Mouse (Mus musculus): ENCODE results near the gene Csmd2. TPM values are rescaled to one million over a fixed set of nuclear protein-coding genes. Genes with fewer than 3 reads are reported as not detected.

The Csmd2 gene
- polyA plus RNA-seq, 1 experiment from 2014 or later: not detected

DNA sequence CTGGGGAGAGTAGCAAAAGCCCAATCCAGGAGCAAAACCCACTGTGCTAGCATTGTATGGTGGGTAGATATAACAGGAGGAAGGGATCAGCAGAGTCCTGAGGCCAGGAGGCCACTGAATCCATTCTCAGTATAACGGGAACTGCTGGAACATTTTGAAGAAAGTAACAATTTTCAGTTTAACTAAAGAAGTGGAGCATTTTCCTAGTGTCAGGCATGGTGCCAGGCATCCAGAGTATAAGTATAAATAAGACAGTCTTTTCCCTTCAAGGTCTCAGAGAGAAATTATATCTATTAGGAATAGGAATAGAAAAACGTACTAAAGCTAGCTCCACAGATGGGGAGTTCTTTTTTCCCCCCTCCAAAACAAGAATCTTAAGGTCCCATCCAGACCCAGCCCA is 437.7 kb downstream of the Csmd2 start:
- WGBS (ENCODE audit: insufficient replicate concordance): 56% methylated on average over 2 of the region's 2 CpGs
- Histone ChIP-seq H3K4me2 (ENCODE audit: low read depth, low read length) (no peak overlapping the region), H3K9me3 (ENCODE audit: low read length) (peaks cover 8% of the 10 kb centered on the region), H3K4me1 (ENCODE audit: insufficient read depth) (no peaks in the 10 kb centered on the region), H3K27ac (ENCODE audit: low read depth) (no peak overlapping the region), H3K9ac (replicated peaks) (no peak overlapping the region), H3K36me3 (replicated peaks; ENCODE audit: insufficient read depth, low read length) (no peaks in the 10 kb centered on the region), H3K27me3 (ENCODE audit: insufficient read depth, low read length) (no peaks in the 10 kb centered on the region), H3K4me3 (ENCODE audit: low read depth, low read length) (no peak overlapping the region)
- DNase-seq (no peak), ATAC-seq (no peak)
- TF ChIP-seq CTCF (IDR thresholded peaks at IDR 0.05; ENCODE audit: low read depth): no peak

DNA sequence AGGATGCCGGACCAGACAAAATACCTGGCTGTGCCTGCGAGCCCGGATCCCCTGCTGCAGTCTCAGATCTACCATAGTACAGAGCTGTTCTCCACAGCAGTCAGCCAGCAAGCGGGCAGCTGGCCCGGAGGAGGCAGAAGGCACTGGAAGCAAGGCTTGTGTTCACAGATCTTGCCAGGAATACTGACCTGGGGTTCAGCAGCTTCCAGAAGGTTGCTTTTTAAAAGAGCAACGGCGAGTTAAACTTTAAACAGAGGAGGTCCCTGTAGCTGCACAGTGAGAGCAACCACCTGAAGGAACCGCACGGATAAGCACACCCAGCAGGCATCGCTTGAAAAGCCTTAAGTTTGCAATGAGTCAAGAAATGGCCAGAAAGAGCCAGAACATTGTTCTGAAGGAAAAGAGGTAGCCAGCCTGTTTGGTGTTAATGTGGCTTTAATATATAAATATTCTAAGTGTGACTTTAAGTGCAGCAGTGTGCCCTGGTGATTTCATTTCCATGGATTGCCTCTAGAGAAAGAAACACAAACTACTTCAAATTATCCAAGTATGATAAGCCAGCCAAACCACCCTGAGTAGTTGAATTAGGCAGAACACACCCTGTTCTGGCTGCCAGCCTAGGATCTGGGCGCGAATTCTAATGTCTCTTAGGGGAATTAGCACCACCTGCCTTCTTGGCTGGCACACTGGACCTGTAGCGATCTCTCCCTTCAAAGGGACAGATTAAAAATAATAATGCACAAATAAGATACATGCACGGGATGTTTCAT is 439.8 kb downstream of the Csmd2 start:
- H3K4me2 ChIP-seq (ENCODE audit: low read depth, low read length): no peak overlapping the region
- no peak for TF ChIP-seq CTCF (IDR thresholded peaks at IDR 0.05; ENCODE audit: low read depth)
- TF ChIP-seq EP300 (IDR thresholded peaks at IDR 0.05; ENCODE audit: low read depth): no peak

GRCm38 (mm10) chr4:128428303-128429107 is 440.8 kb downstream of the Csmd2 start:
- no peaks in the 10 kb centered on the region for H3K36me3 ChIP-seq (replicated peaks; ENCODE audit: insufficient read depth, low read length)
- no peak overlapping the region for H3K4me2 ChIP-seq (ENCODE audit: low read depth, low read length)
- H3K9me3 ChIP-seq (ENCODE audit: low read length): peaks cover 8% of the 10 kb centered on the region
- H3K27me3 ChIP-seq (ENCODE audit: insufficient read depth, low read length): no peaks in the 10 kb centered on the region
- DNase-seq (no peak), ATAC-seq (no peak)
- H3K27ac ChIP-seq (ENCODE audit: low read depth): no peak overlapping the region
- H3K4me1 ChIP-seq (ENCODE audit: insufficient read depth): no peaks in the 10 kb centered on the region
- H3K4me3 ChIP-seq (ENCODE audit: low read depth, low read length): no peak overlapping the region
- TF ChIP-seq EP300 (IDR thresholded peaks at IDR 0.05; ENCODE audit: low read depth) (no peak), CTCF (IDR thresholded peaks at IDR 0.05; ENCODE audit: low read depth) (no peak)
- H3K9ac ChIP-seq (replicated peaks): no peak overlapping the region
- WGBS (ENCODE audit: insufficient replicate concordance): 65% methylated on average over 18 of the region's 18 CpGs

More for the DNA sequence above, 439.8 kb downstream of the Csmd2 start:
- Histone ChIP-seq H3K4me3 (ENCODE audit: low read depth, low read length) (no peak overlapping the region), H3K4me1 (ENCODE audit: insufficient read depth) (no peaks in the 10 kb centered on the region), H3K9ac (replicated peaks) (no peak overlapping the region), H3K9me3 (ENCODE audit: low read length) (peaks cover 8% of the 10 kb centered on the region), H3K27me3 (ENCODE audit: insufficient read depth, low read length) (no peaks in the 10 kb centered on the region), H3K27ac (ENCODE audit: low read depth) (no peak overlapping the region), H3K36me3 (replicated peaks; ENCODE audit: insufficient read depth, low read length) (no peaks in the 10 kb centered on the region)
- DNase-seq (no peak), ATAC-seq (no peak)
- 82% methylated on average over 14 of the region's 14 CpGs for WGBS (ENCODE audit: insufficient replicate concordance)

- TF ChIP-seq CTCF (IDR thresholded peaks at IDR 0.05; ENCODE audit: low read depth) (no peak), EP300 (IDR thresholded peaks at IDR 0.05; ENCODE audit: low read depth) (no peak)
- Histone ChIP-seq H3K27me3 (ENCODE audit: insufficient read depth, low read length) (no peaks in the 10 kb centered on the region), H3K4me2 (ENCODE audit: low read depth, low read length) (no peak overlapping the region), H3K4me3 (ENCODE audit: low read depth, low read length) (no peak overlapping the region), H3K36me3 (replicated peaks; ENCODE audit: insufficient read depth, low read length) (no peaks in the 10 kb centered on the region), H3K27ac (ENCODE audit: low read depth) (no peak overlapping the region), H3K9ac (replicated peaks) (no peak overlapping the region), H3K9me3 (ENCODE audit: low read length) (peaks cover 8% of the 10 kb centered on the region), H3K4me1 (ENCODE audit: insufficient read depth) (no peaks in the 10 kb centered on the region)
- DNase-seq: no peak
- WGBS (ENCODE audit: insufficient replicate concordance): 80% methylated on average over 8 of the region's 8 CpGs
- no peak for ATAC-seq
Measured at GRCm38 (mm10) chr4:128429591-128429990, 441.9 kb downstream of the Csmd2 start.

GRCm38 (mm10) chr4:128440550-128440949 is 452.9 kb downstream of the Csmd2 start:
- WGBS (ENCODE audit: insufficient replicate concordance): 83% methylated on average over 6 of the region's 6 CpGs
- ATAC-seq: no peak
- H3K4me3 ChIP-seq (ENCODE audit: low read depth, low read length): no peak overlapping the region
- no peak for DNase-seq
- H3K9me3 ChIP-seq (ENCODE audit: low read length): no peaks in the 10 kb centered on the region
- no peak overlapping the region for H3K9ac ChIP-seq (replicated peaks)
- TF ChIP-seq EP300 (IDR thresholded peaks at IDR 0.05; ENCODE audit: low read depth): no peak
- TF ChIP-seq CTCF (IDR thresholded peaks at IDR 0.05; ENCODE audit: low read depth): no peak
- H3K27me3 ChIP-seq (ENCODE audit: insufficient read depth, low read length): no peaks in the 10 kb centered on the region
- H3K4me2 ChIP-seq (ENCODE audit: low read depth, low read length): no peak overlapping the region
- no peaks in the 10 kb centered on the region for H3K4me1 ChIP-seq (ENCODE audit: insufficient read depth)
- no peak overlapping the region for H3K27ac ChIP-seq (ENCODE audit: low read depth)
- no peaks in the 10 kb centered on the region for H3K36me3 ChIP-seq (replicated peaks; ENCODE audit: insufficient read depth, low read length)

DNA sequence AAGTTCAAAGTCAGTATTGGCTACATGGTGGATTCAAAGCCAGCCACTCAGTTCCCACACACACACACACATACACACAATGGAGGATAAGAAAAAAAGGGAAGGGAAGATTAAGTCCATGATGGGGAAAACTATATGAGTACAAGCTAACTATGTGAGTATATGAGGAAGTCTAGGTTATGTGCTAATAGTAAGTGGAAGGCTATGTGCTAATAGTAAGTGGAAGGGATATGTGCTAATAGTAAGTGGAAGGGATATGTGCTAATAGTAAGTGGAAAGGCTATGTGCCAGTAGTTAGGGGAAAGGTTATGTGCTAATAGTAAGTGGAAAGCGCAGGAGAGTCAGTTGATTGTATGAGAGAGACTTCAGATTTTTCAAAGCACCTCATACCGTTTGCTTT is 453.6 kb downstream of the Csmd2 start:
- ATAC-seq (no peak), DNase-seq (no peak)
- no peak overlapping the region for H3K27ac ChIP-seq (ENCODE audit: low read depth)
- H3K4me1 ChIP-seq (ENCODE audit: insufficient read depth): no peaks in the 10 kb centered on the region
- no peak overlapping the region for H3K4me2 ChIP-seq (ENCODE audit: low read depth, low read length)
- H3K27me3 ChIP-seq (ENCODE audit: insufficient read depth, low read length): no peaks in the 10 kb centered on the region
- TF ChIP-seq EP300 (IDR thresholded peaks at IDR 0.05; ENCODE audit: low read depth) (no peak), CTCF (IDR thresholded peaks at IDR 0.05; ENCODE audit: low read depth) (no peak)
- no peaks in the 10 kb centered on the region for H3K9me3 ChIP-seq (ENCODE audit: low read length)
- H3K4me3 ChIP-seq (ENCODE audit: low read depth, low read length): no peak overlapping the region
- H3K36me3 ChIP-seq (replicated peaks; ENCODE audit: insufficient read depth, low read length): no peaks in the 10 kb centered on the region
- 81% methylated on average over 2 of the region's 2 CpGs for WGBS (ENCODE audit: insufficient replicate concordance)
- no peak overlapping the region for H3K9ac ChIP-seq (replicated peaks)

Data from liver, postnatal 0 days (tissue).